Mouse (Mus musculus): ENCODE measurements at regions not wholly inside any gene's neighbourhood (a gene's known extent, or its start where the extent isn't known, plus 50 kb on each side); places are given as distances from the start of the nearest gene placed in this dataset.

GRCm38 (mm10) chr2:117693537-117693936 lies 350.7 kb upstream of the Rasgrp1 start:
- in situ Hi-C loops (cut with MseI, MboI): no loop called here

- in situ Hi-C loops (cut with MseI, MboI): no loop called here
Measured at GRCm38 (mm10) chr2:117710173-117710813, 367.5 kb upstream of the Rasgrp1 start.

- in situ Hi-C loops (cut with MseI, MboI): no loop called here
Measured at GRCm38 (mm10) chr2:117724066-117724465, 381.3 kb upstream of the Rasgrp1 start.

GRCm38 (mm10) chr2:117731253-117731652 lies 380.4 kb upstream of the Thbs1 start:
- in situ Hi-C loops (cut with MseI, MboI): no loop called here

GRCm38 (mm10) chr2:117742413-117742812 lies 369.3 kb upstream of the Thbs1 start:
- in situ Hi-C loops (cut with MseI, MboI): no loop called here

GRCm38 (mm10) chr2:117743901-117744300 lies 367.8 kb upstream of the Thbs1 start:
- in situ Hi-C loops (cut with MseI, MboI): no loop called here

- in situ Hi-C loops (cut with MseI, MboI): no loop called here
Measured at GRCm38 (mm10) chr2:117745767-117746166, 365.9 kb upstream of the Thbs1 start.

- in situ Hi-C loops (cut with MseI, MboI): no loop called here
Measured at GRCm38 (mm10) chr2:117747136-117747535, 364.5 kb upstream of the Thbs1 start.

- in situ Hi-C loops (cut with MseI, MboI): no loop called here
Measured at GRCm38 (mm10) chr2:117748892-117749291, 362.8 kb upstream of the Thbs1 start.

- in situ Hi-C loops (cut with MseI, MboI): no loop called here
Measured at GRCm38 (mm10) chr2:117759491-117760013, 352.1 kb upstream of the Thbs1 start.

GRCm38 (mm10) chr2:117763631-117764030 lies 348.0 kb upstream of the Thbs1 start:
- in situ Hi-C loops (cut with MseI, MboI): no loop called here

GRCm38 (mm10) chr2:117765572-117765971 lies 346.1 kb upstream of the Thbs1 start:
- in situ Hi-C loops (cut with MseI, MboI): no loop called here

- in situ Hi-C loops (cut with MseI, MboI): no loop called here
Measured at GRCm38 (mm10) chr2:117766450-117766849, 345.2 kb upstream of the Thbs1 start.

GRCm38 (mm10) chr2:117769402-117770114 lies 342.1 kb upstream of the Thbs1 start:
- in situ Hi-C loops (cut with MseI, MboI): no loop called here

- in situ Hi-C loops (cut with MseI, MboI): no loop called here
Measured at GRCm38 (mm10) chr2:117770115-117770485, 341.6 kb upstream of the Thbs1 start.

- in situ Hi-C loops (cut with MseI, MboI): loop anchor here in 1 of 2 experiments (10.0 kb wide), 1 partner anchor 325 kb away; no protein-coding TSS in a partner anchor
Measured at GRCm38 (mm10) chr2:117780287-117780686, 331.4 kb upstream of the Thbs1 start.

GRCm38 (mm10) chr2:117780816-117781215 lies 330.9 kb upstream of the Thbs1 start:
- in situ Hi-C loops (cut with MseI, MboI): loop anchor here in 1 of 2 experiments (10.0 kb wide), 1 partner anchor 324 kb away; no protein-coding TSS in a partner anchor

GRCm38 (mm10) chr2:117787321-117787720 lies 324.4 kb upstream of the Thbs1 start:
- in situ Hi-C loops (cut with MseI, MboI): loop anchor here in 1 of 2 experiments (10.0 kb wide), 1 partner anchor 317 kb away; no protein-coding TSS in a partner anchor

GRCm38 (mm10) chr2:117794285-117794684 lies 317.4 kb upstream of the Thbs1 start:
- in situ Hi-C loops (cut with MseI, MboI): no loop called here

- in situ Hi-C loops (cut with MseI, MboI): no loop called here
Measured at GRCm38 (mm10) chr2:117801946-117802600, 309.6 kb upstream of the Thbs1 start.

GRCm38 (mm10) chr2:117802686-117803085 lies 309.0 kb upstream of the Thbs1 start:
- in situ Hi-C loops (cut with MseI, MboI): no loop called here

- in situ Hi-C loops (cut with MseI, MboI): no loop called here
Measured at GRCm38 (mm10) chr2:117804686-117805085, 307.0 kb upstream of the Thbs1 start.
